Mouse (Mus musculus): Measurements from ENCODE around the gene Gm15114.
"Not testable (repeated sequence)": the region's sequence is repeated elsewhere in the genome, so short reads cannot be mapped to it uniquely, and the experiment has no call there.

Gene Gm15114

DNA sequence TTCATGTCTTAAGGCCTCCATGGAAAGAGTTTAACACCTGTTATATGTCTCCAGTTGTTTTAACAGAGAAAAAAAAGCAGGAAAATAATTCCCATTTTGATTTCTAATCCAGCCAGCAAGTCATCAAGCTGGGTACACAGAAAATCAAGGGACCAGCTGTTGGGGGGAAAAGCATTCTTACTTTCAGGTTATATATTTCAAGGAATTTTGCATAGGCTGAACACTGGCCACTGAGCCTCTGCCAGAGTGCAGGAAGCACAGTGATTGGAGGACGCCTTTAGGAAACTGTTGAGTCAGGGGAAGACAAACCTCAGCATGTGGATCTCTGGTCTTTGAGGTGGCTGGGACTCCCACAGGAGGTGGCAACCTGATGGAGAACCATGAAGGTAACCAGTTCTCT is at the start of gene Gm15114:
Gene Gm15114, plus strand, starts transcription at position 301 of the 400 bp plus-strand sequence.
- DNase-seq (ENCODE audit: low read depth, low spot score): not testable (repeated sequence)

Data from telencephalon, adult 2 months (tissue).